In the genomic region with DNA sequence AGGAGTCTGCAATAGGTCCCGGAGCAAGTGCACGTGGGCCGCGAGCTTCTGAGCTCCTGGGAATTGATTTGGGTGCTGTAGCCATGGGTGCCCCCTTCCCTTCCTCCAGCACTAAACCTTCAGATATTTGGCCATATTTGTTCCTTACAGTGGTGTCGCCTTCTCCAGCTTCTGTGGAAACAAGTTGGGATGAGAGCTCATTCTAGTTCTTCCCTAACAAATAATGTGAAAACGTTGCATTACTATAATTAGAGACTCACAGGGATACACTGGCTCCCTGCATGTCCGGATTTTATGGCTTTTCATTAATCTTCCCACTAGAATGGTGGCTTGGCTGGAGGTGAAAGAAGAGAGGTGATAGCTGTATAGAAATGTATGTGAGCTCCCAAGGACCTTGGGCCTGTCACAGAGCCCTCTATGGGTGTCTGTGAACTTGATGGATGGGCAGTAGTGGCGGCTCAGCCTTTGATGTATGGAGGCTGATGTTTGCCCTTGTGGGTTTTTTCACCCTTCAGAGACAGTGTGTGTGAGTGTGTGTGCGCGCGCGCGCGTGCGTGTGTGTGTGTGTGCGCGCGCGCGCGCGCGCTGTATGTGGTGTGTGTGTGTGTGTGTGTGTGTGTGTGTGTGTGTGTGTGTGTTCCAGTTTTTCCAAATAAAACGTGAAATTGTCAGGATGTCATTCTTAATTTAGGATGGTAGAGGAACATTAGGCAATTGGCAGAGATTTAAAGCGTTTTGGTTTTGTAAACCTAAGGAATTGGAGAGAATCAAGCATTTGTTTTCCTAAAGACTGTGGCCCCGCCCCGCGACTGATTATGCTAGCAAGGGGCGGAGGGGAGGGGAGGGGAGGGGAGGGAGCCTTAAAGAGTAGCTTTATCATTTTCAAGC, we compare ENCODE assay signal across 9 mouse cellular contexts. TPM values are rescaled to one million over a fixed set of nuclear protein-coding genes. Genes with fewer than 3 reads are reported as not detected.
DNase-seq lines count a peak whose midpoint lies in the region; ATAC-seq and TF ChIP-seq lines count a peak whose summit lies in the region.
"Had no signal": no experiment of that assay in that cellular context is flagged by ENCODE, and none has a peak within 500 bp of the region (broad histone marks: within the 10 kb centered on the region; RNA-seq: fewer than 3 reads in every experiment).

No protein-coding gene starts in this region.

- peak overlapping the region; percentile 92 for H3K27ac ChIP-seq in gastrocnemius, adult 2 months
- H3K27ac ChIP-seq in hindbrain, embryonic 16.5 days (ENCODE audit: low read depth, low read length), result peak overlapping the region; percentile 86
- no peak overlapping the region for H3K27ac ChIP-seq in liver, embryonic 11.5 days (ENCODE audit: low read depth, low read length)
- peak overlapping the region; percentile 95 for H3K27ac ChIP-seq in neural tube, embryonic 15.5 days (replicated peaks)

- intact Hi-C loops in gastrocnemius, adult 2 months (cut with DNase I), result loop anchor here (5.0 to 10.0 kb wide), 3 partner anchors 56 to 429 kb away; no protein-coding TSS in a partner anchor
- intact Hi-C loops in gastrocnemius, postnatal 36 days (cut with DNase I), result loop anchor here (5.0 kb wide), 2 partner anchors 66 to 429 kb away; no protein-coding TSS in a partner anchor

- peak overlapping the region; percentile 79 for H3K4me2 ChIP-seq in hindbrain, embryonic 16.5 days (ENCODE audit: low read length)
- peak overlapping the region; percentile 97 for H3K4me2 ChIP-seq in liver, embryonic 11.5 days
- H3K4me2 ChIP-seq in neural tube, embryonic 15.5 days, result peak overlapping the region; percentile 79

- WGBS in hindbrain, embryonic 16.5 days, result under 1% methylated on average over 29 of the region's 29 CpGs
- WGBS in liver, embryonic 11.5 days, result 2% methylated on average over 28 of the region's 29 CpGs
- under 1% methylated on average over 26 of the region's 29 CpGs for WGBS in neural tube, embryonic 15.5 days

- H3K9me3 ChIP-seq in hindbrain, embryonic 16.5 days (ENCODE audit: control insufficient read depth, low read length), result no peaks in the 10 kb centered on the region
- no peaks in the 10 kb centered on the region for H3K9me3 ChIP-seq in liver, embryonic 11.5 days (ENCODE audit: control insufficient read depth, low read length)
- no peaks in the 10 kb centered on the region for H3K9me3 ChIP-seq in neural tube, embryonic 15.5 days (replicated peaks)

- H3K4me3 ChIP-seq in gastrocnemius, adult 2 months, result peak overlapping the region; percentile 96
- H3K4me3 ChIP-seq in hindbrain, embryonic 16.5 days (ENCODE audit: low read length), result peak overlapping the region; percentile 59
- H3K4me3 ChIP-seq in liver, embryonic 11.5 days (ENCODE audit: low read depth, low read length), result peak overlapping the region; percentile 68
- H3K4me3 ChIP-seq in neural tube, embryonic 15.5 days (replicated peaks), result peak overlapping the region; percentile 90

- 0 out of 2 replicates have a peak, but pooled peaks have one; percentile 6 for ATAC-seq in hindbrain, embryonic 16.5 days
- ATAC-seq in liver, embryonic 11.5 days (replicated peaks; ENCODE audit: low FRiP score), result 0 out of 2 replicates have a peak, but pooled peaks have one; percentile 13
- peak; percentile 21; the same call in 1 of the 2 replicates for ATAC-seq in neural tube, embryonic 15.5 days (ENCODE audit: low FRiP score)
- no peak for ATAC-seq in erythroblast, adult 5-6 weeks (replicated peaks; ENCODE audit: low FRiP score, poor library complexity, severe bottlenecking)

- peak overlapping the region; percentile 85 for H3K9ac ChIP-seq in hindbrain, embryonic 16.5 days (ENCODE audit: low read depth, low read length)
- H3K9ac ChIP-seq in liver, embryonic 11.5 days (ENCODE audit: low read depth, low read length), result no peak overlapping the region
- H3K9ac ChIP-seq in neural tube, embryonic 15.5 days (replicated peaks), result peak overlapping the region; percentile 97

- peak; percentile 30 for DNase-seq in gastrocnemius, adult 2 months
- no peak for DNase-seq in gastrocnemius, postnatal 36 days
- peak; percentile 30 for DNase-seq in ES-CJ7 (ENCODE audit: low read depth, low spot score)
- peak; percentile 77 for DNase-seq in embryo, embryonic 11 days
- no peak for DNase-seq in liver, embryonic 11.5 days (ENCODE audit: low spot score)

- H3K36me3 ChIP-seq in hindbrain, embryonic 16.5 days (ENCODE audit: control insufficient read depth, insufficient read depth, low read length), result no peaks in the 10 kb centered on the region
- H3K36me3 ChIP-seq in liver, embryonic 11.5 days (ENCODE audit: control insufficient read depth, insufficient read depth, low read length), result no peaks in the 10 kb centered on the region
- H3K36me3 ChIP-seq in neural tube, embryonic 15.5 days, result no peaks in the 10 kb centered on the region

- no peak for TF ChIP-seq CTCF in gastrocnemius, adult 2 months (IDR thresholded peaks at IDR 0.05)

- H3K4me1 ChIP-seq in hindbrain, embryonic 16.5 days (ENCODE audit: control insufficient read depth, insufficient read depth, low read depth, low read length), result peaks cover 10% of the 10 kb centered on the region
- H3K4me1 ChIP-seq in liver, embryonic 11.5 days (replicated peaks; ENCODE audit: control insufficient read depth, insufficient read depth, low read length), result peaks cover 7% of the 10 kb centered on the region
- H3K4me1 ChIP-seq in neural tube, embryonic 15.5 days, result peaks cover 30% of the 10 kb centered on the region

- H3K27me3 ChIP-seq in hindbrain, embryonic 16.5 days (replicated peaks; ENCODE audit: control insufficient read depth, insufficient read depth, low read length), result no peaks in the 10 kb centered on the region
- peaks cover 56% of the 10 kb centered on the region for H3K27me3 ChIP-seq in liver, embryonic 11.5 days (replicated peaks; ENCODE audit: control insufficient read depth, insufficient read depth, low read length)
- no peaks in the 10 kb centered on the region for H3K27me3 ChIP-seq in neural tube, embryonic 15.5 days (replicated peaks)

RNA-seq across cellular contexts. Expression of a gene that starts 1.3 kb away (rescaled TPM):
- total RNA-seq in gastrocnemius, adult 2 months (2021), result 10 to 100 TPM; 26.5 to 40.1 TPM
- total RNA-seq in gastrocnemius, postnatal 36 days (2021), result 10 to 100 TPM; 25.9 to 26.5 TPM
- 22.6 and 23.5 TPM in 2 replicates for polyA plus RNA-seq in hindbrain, embryonic 16.5 days (2015; fragmentation: Nextera tagmentation; extraction: Ambion mirVana)
- polyA plus RNA-seq in liver, embryonic 11.5 days (2014; fragmentation: Nextera tagmentation; extraction: Ambion mirVana), result 0.29 and 0.38 TPM in 2 replicates
- polyA plus RNA-seq in neural tube, embryonic 15.5 days (2015; fragmentation: Nextera tagmentation; extraction: Ambion mirVana), result 23.7 and 30.1 TPM in 2 replicates
- not detected in 2 replicates for total RNA-seq in erythroblast, adult 5-6 weeks (2015; ENCODE audit: low replicate concordance)
- total RNA-seq in erythroblast, adult 5-6 weeks (2017; ENCODE audit: low replicate concordance), result not detected in 2 replicates
- polyA plus RNA-seq: C2C12 had no signal

Comparison
In these comparisons a context has a peak if more than half of its experiments do, and no peak if none do; other contexts are left out.
1. DNase-seq: peak in gastrocnemius, adult 2 months (single experiment), ES-CJ7 (single experiment) and embryo, embryonic 11 days (single experiment); none in gastrocnemius, postnatal 36 days (0 of 2) and liver, embryonic 11.5 days (single experiment).
2. RNA of a gene that starts 1.3 kb away (total RNA-seq): 26.5 to 40.1 TPM in gastrocnemius, adult 2 months and 25.9 to 26.5 TPM in gastrocnemius, postnatal 36 days; not detected in erythroblast, adult 5-6 weeks; every median in the first group is over 10 times any median in the second.
3. Peak in every context shown above with its lines, with median percentiles within 50 percentile points of each other: H3K4me3 ChIP-seq and H3K4me2 ChIP-seq.